Mouse (Mus musculus): ENCODE data around the gene Git2.

- no peak for TF ChIP-seq USF1 (IDR thresholded peaks at IDR 0.05; ENCODE audit: low read depth)
- TF ChIP-seq POLR2A (IDR thresholded peaks at IDR 0.05; ENCODE audit: insufficient read length, low read depth), result no peak
These were observed 38.0 kb downstream of the Git2 start for GRCm38 (mm10) chr5:114737090-114737887.

All from myocyte (in vitro differentiated cells).